Mouse (Mus musculus) c-Kit-negative CD71-positive TER-119-positive erythroid progenitor cells, embryonic 14.5 days (primary cell): ENCODE results near the gene Usp5.
A peak's percentile ranks its signal among the peaks of the same experiment; 100 is the strongest.
"Not testable (repeated sequence)": the region's sequence is repeated elsewhere in the genome, so short reads cannot be mapped to it uniquely, and the experiment has no call there.

Experiments used
- DNase-seq: peaks from one replicate; pipeline ENCODE4 v3.0.0-alpha.2; 2013; ENCODE audit warnings: low read depth, low spot score

Gene Usp5

GRCm38 (mm10) chr6:124840241-124841167 is 11.2 kb upstream of the Usp5 start, which contains the start of gene Gnb3:
Gene Gnb3, minus strand, starts transcription at chr6:124840275.
- DNase-seq = no peak

GRCm38 (mm10) chr6:124839805-124840204 is 10.5 kb upstream of the Usp5 start:
- no peak for DNase-seq

- no peak for DNase-seq
These were observed 7.1 kb upstream of the Usp5 start for GRCm38 (mm10) chr6:124836411-124836810.

GRCm38 (mm10) chr6:124835531-124835930 is 6.2 kb upstream of the Usp5 start:
- no peak for DNase-seq

GRCm38 (mm10) chr6:124834512-124835081 is 5.3 kb upstream of the Usp5 start:
- DNase-seq = no peak

- no peak for DNase-seq
These were observed 2.4 kb upstream of the Usp5 start for GRCm38 (mm10) chr6:124831649-124832048.

GRCm38 (mm10) chr6:124831199-124831598 is 1.9 kb upstream of the Usp5 start:
- not testable (repeated sequence) for DNase-seq

GRCm38 (mm10) chr6:124829799-124830700 is 766 bp upstream of the Usp5 start:
- peak; percentile 91 for DNase-seq

GRCm38 (mm10) chr6:124828101-124828592 is 1.1 kb downstream of the Usp5 start:
- DNase-seq = no peak

- no peak for DNase-seq
These were observed 7.2 kb downstream of the Usp5 start for GRCm38 (mm10) chr6:124822049-124822448.

GRCm38 (mm10) chr6:124820891-124821290 is 8.4 kb downstream of the Usp5 start:
- DNase-seq = no peak

GRCm38 (mm10) chr6:124817971-124818370 is 11.3 kb downstream of the Usp5 start:
- DNase-seq = no peak

- DNase-seq = no peak
These were observed 11.7 kb downstream of the Usp5 start for GRCm38 (mm10) chr6:124817563-124817962.

- DNase-seq = no peak
These were observed 12.2 kb downstream of the Usp5 start for GRCm38 (mm10) chr6:124817125-124817524.

- no peak for DNase-seq
These were observed 12.7 kb downstream of the Usp5 start for GRCm38 (mm10) chr6:124816611-124817010.

- no peak for DNase-seq
These were observed 14.2 kb downstream of the Usp5 start for GRCm38 (mm10) chr6:124814858-124815774.

GRCm38 (mm10) chr6:124814448-124814847 is 14.8 kb downstream of the Usp5 start:
- DNase-seq = no peak

GRCm38 (mm10) chr6:124813933-124814332 is 15.4 kb downstream of the Usp5 start, which contains the start of gene Tpi1:
Gene Tpi1, minus strand, starts transcription at chr6:124814296.
- DNase-seq = peak; percentile 66

GRCm38 (mm10) chr6:124813496-124813895 is 15.8 kb downstream of the Usp5 start:
- no peak for DNase-seq

- DNase-seq = no peak
These were observed 16.4 kb downstream of the Usp5 start for GRCm38 (mm10) chr6:124812848-124813247.
